Mouse (Mus musculus): ENCODE results near the gene Pld6.

Gene Pld6

GRCm38 (mm10) chr11:59786444-59787198 lies 824 bp downstream of the Pld6 start:
- DNase-seq (ENCODE audit: low spot score) = no peak

- DNase-seq (ENCODE audit: low spot score) = no peak
Measured at GRCm38 (mm10) chr11:59783591-59783990, 3.9 kb downstream of the Pld6 start.

- no peak for DNase-seq (ENCODE audit: low spot score)
Measured at GRCm38 (mm10) chr11:59782091-59782590, 5.3 kb downstream of the Pld6 start.

DNA sequence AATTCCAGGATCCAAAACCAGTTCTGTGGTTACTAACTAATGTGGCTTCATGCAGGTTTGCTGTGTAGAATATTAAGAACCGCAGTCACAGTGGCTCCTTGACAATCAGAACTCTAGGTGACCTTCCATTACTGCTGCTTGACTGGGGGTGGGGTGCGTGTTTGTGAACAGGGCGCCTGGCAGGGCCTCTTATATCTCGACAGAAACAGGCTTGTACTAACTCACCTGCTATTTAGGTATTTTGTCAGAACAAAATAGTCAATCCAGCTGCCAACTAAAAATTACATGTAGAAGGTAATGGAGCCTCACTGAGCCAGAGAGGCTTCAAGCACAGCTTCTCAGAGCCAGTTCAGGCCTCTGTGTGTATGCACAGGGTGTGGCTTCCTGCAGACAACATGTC lies 7.2 kb downstream of the Pld6 start:
- DNase-seq (ENCODE audit: low spot score) = no peak

GRCm38 (mm10) chr11:59779406-59779805 lies 8.0 kb downstream of the Pld6 start:
- DNase-seq (ENCODE audit: low spot score) = no peak

- no peak for DNase-seq (ENCODE audit: low spot score)
Measured at GRCm38 (mm10) chr11:59778874-59779223, 8.6 kb downstream of the Pld6 start.

DNA sequence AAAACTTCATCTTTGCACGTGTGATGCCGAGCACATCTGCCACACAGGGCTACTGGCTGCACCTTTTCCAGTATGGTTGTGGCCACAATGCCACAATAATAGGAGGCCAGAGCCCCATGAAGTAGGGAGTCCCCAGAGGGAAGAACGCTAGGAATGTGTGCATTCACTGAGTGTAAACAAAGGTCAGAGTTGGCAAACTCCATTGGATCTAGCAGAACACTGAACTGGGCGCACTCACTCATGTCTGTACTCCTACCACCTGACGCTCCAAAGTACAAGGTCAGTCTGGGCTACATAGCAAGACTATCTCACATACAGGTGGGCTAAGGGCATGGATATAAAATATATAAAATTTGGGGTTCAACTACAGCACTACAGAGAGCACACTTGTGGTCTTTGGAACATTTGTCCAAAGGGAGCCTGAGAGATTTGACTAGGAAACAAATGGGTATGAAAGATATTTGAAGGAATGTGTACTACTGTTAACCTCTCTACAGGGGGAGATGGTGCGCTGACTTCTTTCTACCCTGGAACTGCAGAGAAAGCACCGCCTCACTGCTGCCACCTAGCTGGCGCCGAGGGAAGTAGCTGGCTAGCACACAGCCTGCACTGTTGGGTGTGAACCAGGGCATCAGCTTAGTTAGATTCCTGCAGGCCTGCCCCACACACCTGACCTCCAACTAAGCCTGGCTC lies 9.1 kb downstream of the Pld6 start:
- peak; percentile 62 for DNase-seq (ENCODE audit: low spot score)

GRCm38 (mm10) chr11:59777259-59777658 lies 10.2 kb downstream of the Pld6 start:
- no peak for DNase-seq (ENCODE audit: low spot score)

GRCm38 (mm10) chr11:59775435-59776148 lies 11.9 kb downstream of the Pld6 start:
- DNase-seq (ENCODE audit: low spot score) = no peak

DNA sequence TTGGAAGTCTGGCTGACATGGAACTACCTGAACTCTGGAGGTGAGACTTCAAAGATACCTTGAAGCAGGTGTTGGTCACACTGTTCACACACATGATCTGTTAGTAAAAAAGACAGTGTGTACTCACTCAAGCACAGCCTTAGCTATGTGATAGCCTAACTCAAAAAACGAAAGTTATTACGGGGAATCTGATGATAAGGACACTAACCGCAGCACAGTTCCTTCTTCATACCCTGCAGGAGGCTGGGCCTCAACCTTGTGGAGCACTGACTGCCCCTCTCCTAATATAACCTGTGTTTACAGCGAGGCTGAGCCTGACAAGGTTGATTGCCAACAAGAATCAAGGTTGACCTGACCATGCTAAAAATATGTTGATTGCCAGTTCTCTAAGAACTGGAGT lies 12.9 kb downstream of the Pld6 start:
- no peak for DNase-seq (ENCODE audit: low spot score)

- DNase-seq (ENCODE audit: low spot score) = no peak
Measured at GRCm38 (mm10) chr11:59772902-59773301, 14.5 kb downstream of the Pld6 start.

DNA sequence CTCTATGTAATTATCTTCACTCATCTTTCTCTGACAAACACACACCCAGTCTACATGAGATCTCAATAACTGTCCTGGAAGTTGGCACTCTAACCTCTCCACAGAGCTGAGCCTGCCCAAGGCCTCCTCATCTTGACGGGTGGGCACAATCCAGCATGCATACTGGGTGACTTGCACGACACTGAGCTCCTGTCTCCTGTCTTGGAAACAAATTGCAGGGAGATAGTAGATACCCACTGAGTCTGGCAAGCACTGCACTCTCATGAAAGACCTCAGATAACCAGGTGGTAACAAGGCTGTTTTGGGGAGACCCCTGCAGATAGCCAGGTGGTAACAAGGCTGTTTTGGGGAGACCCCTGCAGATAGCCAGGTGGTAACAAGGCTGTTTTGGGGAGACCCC lies 15.2 kb downstream of the Pld6 start:
- no peak for DNase-seq (ENCODE audit: low spot score)

- DNase-seq (ENCODE audit: low spot score) = no peak
Measured at GRCm38 (mm10) chr11:59770753-59771152, 16.7 kb downstream of the Pld6 start.

GRCm38 (mm10) chr11:59769738-59770137 lies 17.7 kb downstream of the Pld6 start:
- no peak for DNase-seq (ENCODE audit: low spot score)

DNA sequence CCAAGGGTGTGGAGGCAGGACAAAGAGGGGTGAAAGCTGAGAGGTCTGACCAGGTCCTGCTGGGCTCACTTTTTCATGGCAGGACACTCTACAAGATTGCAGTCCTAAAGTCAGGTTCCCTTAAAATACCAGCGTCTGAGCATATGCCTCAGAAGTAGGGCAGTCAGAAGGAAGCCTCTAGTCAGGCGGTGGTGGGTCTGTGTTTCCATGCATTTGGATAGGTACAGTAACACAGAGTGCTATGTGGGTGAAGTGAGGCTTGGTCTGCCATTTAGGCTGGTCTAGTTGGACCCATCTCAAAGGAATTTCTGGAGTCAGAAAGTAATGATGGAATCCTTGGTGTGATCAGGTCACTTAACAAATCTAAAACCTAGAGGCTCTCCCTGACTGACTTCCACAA lies 18.1 kb downstream of the Pld6 start:
- DNase-seq (ENCODE audit: low spot score) = no peak

GRCm38 (mm10) chr11:59760796-59761195 lies 26.6 kb downstream of the Pld6 start:
- no peak for DNase-seq (ENCODE audit: low spot score)

DNA sequence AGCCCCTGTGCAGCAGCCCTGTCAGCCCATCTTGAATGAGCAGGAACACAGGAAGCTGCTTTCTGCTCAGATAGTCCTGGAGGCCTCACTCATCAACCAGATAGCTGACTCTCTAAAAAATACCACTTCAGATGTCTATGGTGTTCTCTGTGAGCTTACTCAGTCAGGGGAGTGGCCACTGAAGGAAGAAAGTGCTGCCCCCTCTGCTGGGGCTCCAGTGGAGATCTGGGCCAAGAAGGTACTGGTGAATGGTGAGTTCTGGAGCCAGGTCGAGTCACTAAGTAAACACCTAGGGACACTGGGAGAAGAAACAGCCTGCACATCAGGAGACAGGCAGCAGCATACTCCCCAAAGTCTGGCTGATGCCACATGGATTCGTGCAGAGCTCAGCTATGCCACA lies 27.8 kb downstream of the Pld6 start:
- DNase-seq (ENCODE audit: low spot score) = peak; percentile 27

GRCm38 (mm10) chr11:59759178-59759577 lies 28.3 kb downstream of the Pld6 start:
- peak; percentile 85 for DNase-seq (ENCODE audit: low spot score)

DNA sequence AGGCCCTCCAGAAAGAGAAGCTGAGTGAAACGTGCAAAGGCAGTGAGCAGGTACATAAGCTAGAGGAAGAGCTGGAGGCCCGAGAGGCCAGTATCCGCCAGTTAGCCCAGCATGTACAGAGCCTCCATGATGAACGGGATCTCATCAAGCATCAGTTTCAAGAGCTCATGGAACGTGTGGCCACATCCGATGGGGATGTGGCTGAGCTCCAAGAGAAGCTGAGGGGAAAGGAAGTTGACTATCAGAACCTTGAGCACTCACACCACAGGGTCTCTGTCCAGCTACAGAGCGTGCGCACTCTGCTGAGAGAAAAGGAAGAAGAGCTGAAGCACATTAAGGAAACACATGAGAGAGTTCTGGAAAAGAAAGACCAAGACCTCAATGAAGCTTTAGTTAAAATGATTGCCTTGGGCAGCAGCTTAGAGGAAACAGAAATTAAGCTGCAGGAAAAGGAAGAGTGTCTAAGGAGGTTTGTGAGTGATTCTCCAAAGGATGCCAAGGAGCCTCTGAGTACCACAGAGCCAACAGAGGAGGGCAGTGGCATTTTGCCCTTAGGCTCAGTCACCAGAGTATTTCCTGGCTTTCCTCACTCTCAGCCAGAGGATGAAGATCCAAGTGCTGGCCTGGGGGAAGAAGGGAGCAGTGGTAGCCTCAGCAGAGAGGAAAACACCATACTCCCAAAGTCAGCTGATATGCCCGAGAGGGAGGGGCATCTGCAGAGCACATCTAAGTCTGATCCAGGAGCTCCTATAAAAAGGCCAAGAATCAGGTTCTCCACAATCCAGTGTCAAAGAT lies 29.1 kb downstream of the Pld6 start:
- no peak for DNase-seq (ENCODE audit: low spot score)

DNA sequence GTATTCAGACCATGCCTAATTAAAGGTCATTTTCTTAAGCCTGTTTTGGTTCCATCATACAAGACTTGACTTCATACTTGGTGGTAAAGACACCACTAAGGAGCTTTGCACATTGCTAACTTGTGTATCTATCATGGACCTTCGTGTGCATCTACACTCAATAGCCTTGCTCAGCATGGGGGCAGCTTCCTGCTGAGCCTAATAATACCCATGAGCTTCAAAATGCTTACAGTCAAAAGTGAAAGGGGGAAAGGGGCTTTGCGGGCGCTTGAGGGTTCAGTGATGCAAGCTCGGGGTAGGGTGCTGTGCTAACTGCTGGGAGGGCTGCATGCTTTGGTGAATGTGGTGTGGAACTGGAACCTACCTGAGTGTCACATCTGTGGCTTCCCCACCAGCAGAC lies 31.1 kb downstream of the Pld6 start:
- DNase-seq (ENCODE audit: low spot score) = no peak

GRCm38 (mm10) chr11:59754504-59754903 lies 32.9 kb downstream of the Pld6 start:
- DNase-seq (ENCODE audit: low spot score) = no peak

DNA sequence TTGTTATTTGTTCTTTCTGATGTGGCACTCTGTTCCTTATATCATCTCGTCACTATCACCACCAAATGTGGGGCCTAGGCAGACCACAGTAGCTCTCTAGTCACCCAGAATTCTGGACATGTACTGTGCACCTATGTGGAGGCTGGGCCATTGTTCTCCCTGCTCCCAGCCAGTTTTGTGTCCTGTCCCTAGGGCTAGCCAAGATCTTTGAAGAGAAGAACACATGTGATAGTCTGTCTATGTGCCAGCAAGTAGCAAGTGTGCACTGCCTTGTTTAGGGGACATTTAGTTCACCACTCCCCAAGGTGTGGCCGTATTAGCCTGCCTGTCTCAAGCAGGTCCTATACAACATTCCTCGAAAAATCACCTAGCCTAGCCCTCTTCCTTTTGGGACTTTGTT lies 38.4 kb downstream of the Pld6 start:
- no peak for DNase-seq (ENCODE audit: low spot score)

All from MN1 (cell line).